Comparison of ENCODE assay signal across 9 mouse cellular contexts in the genomic region with DNA sequence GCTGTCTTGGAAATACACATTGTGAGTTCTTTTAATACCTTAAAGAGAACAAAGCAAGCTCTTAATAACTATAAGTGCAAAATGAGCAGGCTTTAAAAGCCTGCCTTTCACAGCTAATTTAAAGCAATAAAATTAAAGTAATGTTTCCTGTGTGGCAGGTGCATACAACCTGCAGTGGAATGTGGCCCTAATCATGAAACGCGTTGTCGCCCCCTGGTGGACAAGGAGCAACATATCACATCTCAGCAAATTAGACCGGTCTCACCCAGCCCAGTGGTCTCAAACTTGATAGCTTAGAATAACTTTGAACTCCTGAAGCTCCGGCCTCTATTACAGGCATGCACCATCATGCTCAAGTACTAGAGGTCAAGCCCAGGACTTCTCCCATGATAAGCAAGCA. TPM values are rescaled to one million over a fixed set of nuclear protein-coding genes. Genes with fewer than 3 reads are reported as not detected.
A peak's percentile ranks its signal among the peaks of the same experiment; 100 is the strongest.
DNase-seq lines count a peak whose midpoint lies in the region; ATAC-seq and TF ChIP-seq lines count a peak whose summit lies in the region.
"Had no signal": no experiment of that assay in that cellular context is flagged by ENCODE, and none has a peak within 500 bp of the region (broad histone marks: within the 10 kb centered on the region; RNA-seq: fewer than 3 reads in every experiment).

No protein-coding gene starts in this region.

- peaks cover 2% of the 10 kb centered on the region in 2 experiments; a peak in 1 of 4 replicates for H3K4me1 ChIP-seq in ES-E14 (ENCODE audit: control insufficient read depth in 2 of 2, insufficient read depth in 2 of 2, low read length in 2 of 2, poor library complexity in 1 of 2)
- H3K4me1 ChIP-seq in kidney, adult 2 months (ENCODE audit: control insufficient read depth, insufficient read depth, low read length), result no peaks in the 10 kb centered on the region; the same call in 1 of the 2 replicates
- H3K4me1 ChIP-seq in liver, postnatal 0 days (ENCODE audit: insufficient read depth), result no peaks in the 10 kb centered on the region

- WGBS in kidney, adult 2 months, result 5% methylated on average over 5 of the region's 5 CpGs
- 8% methylated on average over 5 of the region's 5 CpGs for WGBS in liver, postnatal 0 days (ENCODE audit: insufficient replicate concordance)

- DNase-seq in A20 (ENCODE audit: low read depth, low spot score), result peak; percentile 85
- DNase-seq in ES-E14 (ENCODE audit: low read depth, low spot score), result peak; percentile 79
- peak; percentile 75 to 89 for DNase-seq in cerebellum, adult 18-20 months
- peak; percentile 61 to 64 for DNase-seq in frontal cortex, postnatal 36 days (ENCODE audit: low spot score in 2 of 2)
- peak; percentile 80 for DNase-seq in kidney, adult 2 months
- DNase-seq in liver, postnatal 0 days, result peak; percentile 88
- peak; percentile 82 for DNase-seq in retina, postnatal 1 day
- DNase-seq in thymus, postnatal 25 days, result peak; percentile 89

- in situ Hi-C loops in ES-E14 (cut with MboI; ENCODE audit: low sequenced_read_pairs in 2 of 2, unreplicated experiment in 2 of 2), result loop anchor here in 1 of 2 experiments (5.0 kb wide), 1 partner anchor 77 kb away; no protein-coding TSS in a partner anchor

- TF ChIP-seq POLR2A in kidney, adult 2 months (IDR thresholded peaks at IDR 0.05; ENCODE audit: low read depth, low read length), result no peak

- H3K27me3 ChIP-seq in kidney, adult 2 months (replicated peaks; ENCODE audit: control insufficient read depth, insufficient read depth, low read length), result no peaks in the 10 kb centered on the region
- no peaks in the 10 kb centered on the region for H3K27me3 ChIP-seq in liver, postnatal 0 days (ENCODE audit: insufficient read depth, low read length)
- H3K27me3 ChIP-seq: heart, embryonic 15.5 days had no signal

- no peak overlapping the region for H3K4me2 ChIP-seq in liver, postnatal 0 days (ENCODE audit: low read depth, low read length)
- H3K4me2 ChIP-seq: heart, embryonic 15.5 days had no signal

- H3K27ac ChIP-seq in ES-E14 (ENCODE audit: insufficient read depth, low read depth, low read length, poor library complexity, severe bottlenecking), result no peak overlapping the region
- H3K27ac ChIP-seq in kidney, adult 2 months (ENCODE audit: insufficient read depth, low read depth, low read length), result no peak overlapping the region
- H3K27ac ChIP-seq in liver, postnatal 0 days (ENCODE audit: low read depth), result no peak overlapping the region
- H3K27ac ChIP-seq: heart, embryonic 15.5 days had no signal

- peak; percentile 93 for TF ChIP-seq CTCF in kidney, adult 2 months (conservative IDR thresholded peaks at IDR 0.05; ENCODE audit: insufficient read depth, insufficient read length, low read depth, low read length)
- peak; percentile 94 for TF ChIP-seq CTCF in liver, postnatal 0 days (IDR thresholded peaks at IDR 0.05; ENCODE audit: low read depth)

- no peak for TF ChIP-seq EP300 in liver, postnatal 0 days (IDR thresholded peaks at IDR 0.05; ENCODE audit: low read depth)

- no peak overlapping the region for H3K9ac ChIP-seq in ES-E14 (ENCODE audit: insufficient read depth, low read depth, low read length, poor library complexity, severe bottlenecking)
- H3K9ac ChIP-seq in liver, postnatal 0 days (replicated peaks), result no peak overlapping the region
- H3K9ac ChIP-seq: heart, embryonic 15.5 days had no signal

- H3K9me3 ChIP-seq in ES-E14 (ENCODE audit: control insufficient read depth, insufficient read depth, low read depth, low read length), result no peaks in the 10 kb centered on the region
- H3K9me3 ChIP-seq in liver, postnatal 0 days (ENCODE audit: low read length), result no peaks in the 10 kb centered on the region
- H3K9me3 ChIP-seq: heart, embryonic 15.5 days had no signal

- peak; percentile 54 for ATAC-seq in liver, postnatal 0 days

- H3K36me3 ChIP-seq in ES-E14 (ENCODE audit: control insufficient read depth, insufficient read depth, low read length, poor library complexity, severe bottlenecking), result no peaks in the 10 kb centered on the region
- no peaks in the 10 kb centered on the region for H3K36me3 ChIP-seq in kidney, adult 2 months (ENCODE audit: control insufficient read depth, insufficient read depth, low read length)
- no peaks in the 10 kb centered on the region for H3K36me3 ChIP-seq in liver, postnatal 0 days (replicated peaks; ENCODE audit: insufficient read depth, low read length)
- H3K36me3 ChIP-seq: heart, embryonic 15.5 days had no signal

- H3K4me3 ChIP-seq in ES-E14 (ENCODE audit: insufficient read depth in 1 of 2, low read depth in 1 of 2, low read length in 2 of 2, poor library complexity in 1 of 2, severe bottlenecking in 1 of 2), result no peak overlapping the region
- H3K4me3 ChIP-seq in kidney, adult 2 months (ENCODE audit: insufficient read depth, low read depth, low read length), result no peak overlapping the region
- no peak overlapping the region for H3K4me3 ChIP-seq in liver, postnatal 0 days (ENCODE audit: low read depth, low read length)
- H3K4me3 ChIP-seq: heart, embryonic 15.5 days had no signal

TF ChIP-seq in ES-E14, 5 proteins besides CTCF, POLR2A, EP300 and RAD21:
- TF ChIP-seq MAFK (IDR thresholded peaks at IDR 0.05; ENCODE audit: insufficient read depth, low read depth, low read length), result peak; percentile 50; the same call in 1 of the 2 replicates
- TF ChIP-seq HCFC1 (IDR thresholded peaks at IDR 0.05; ENCODE audit: borderline replicate concordance, insufficient read depth, low read length), result no peak
- TF ChIP-seq ZNF384 (IDR thresholded peaks at IDR 0.05; ENCODE audit: low read depth, low read length), result no peak
- TF ChIP-seq ZC3H11A (IDR thresholded peaks at IDR 0.05; ENCODE audit: borderline replicate concordance, low read depth, low read length), result peak; percentile 89; the same call in 1 of the 2 replicates
- TF ChIP-seq CHD2 (IDR thresholded peaks at IDR 0.05; ENCODE audit: low read depth, low read length), result no peak

RNA-seq across cellular contexts. Expression of gene Rad9b, which starts 9.8 kb away (rescaled TPM):
- total RNA-seq in ES-E14 (2012; rRNA removed), result 20.5 and 23.9 TPM in 2 replicates
- polyA plus RNA-seq in kidney, adult 2 months (2012; rRNA removed), result 4.2 and 4.5 TPM in 2 replicates
- polyA plus RNA-seq in liver, postnatal 0 days (2015; fragmentation: Nextera tagmentation; extraction: Ambion mirVana), result 2.7 and 3.0 TPM in 2 replicates

RNA-seq across cellular contexts. Expression of gene Vps29, which starts 9.9 kb away (rescaled TPM):
- 101 and 135 TPM in 2 replicates for total RNA-seq in ES-E14 (2012; rRNA removed)
- polyA plus RNA-seq in kidney, adult 2 months (2012; rRNA removed), result 111 and 133 TPM in 2 replicates
- 93.1 and 104 TPM in 2 replicates for polyA plus RNA-seq in liver, postnatal 0 days (2015; fragmentation: Nextera tagmentation; extraction: Ambion mirVana)

RNA-seq across cellular contexts. Expression of gene Gpn3, which starts 27.4 kb away (rescaled TPM):
- total RNA-seq in ES-E14 (2012; rRNA removed), result 101 and 105 TPM in 2 replicates
- polyA plus RNA-seq in kidney, adult 2 months (2012; rRNA removed), result 28.2 and 28.8 TPM in 2 replicates
- polyA plus RNA-seq in liver, postnatal 0 days (2015; fragmentation: Nextera tagmentation; extraction: Ambion mirVana), result 25.2 and 26.7 TPM in 2 replicates

RNA-seq across cellular contexts. Expression of gene Fam216a, which starts 27.9 kb away (rescaled TPM):
- 20.0 and 32.7 TPM in 2 replicates for total RNA-seq in ES-E14 (2012; rRNA removed)
- 20.7 and 20.8 TPM in 2 replicates for polyA plus RNA-seq in kidney, adult 2 months (2012; rRNA removed)
- 9.8 and 10.3 TPM in 2 replicates for polyA plus RNA-seq in liver, postnatal 0 days (2015; fragmentation: Nextera tagmentation; extraction: Ambion mirVana)

RNA-seq across cellular contexts. Expression of gene Arpc3, which starts 47.4 kb away (rescaled TPM):
- total RNA-seq in ES-E14 (2012; rRNA removed), result 135 and 165 TPM in 2 replicates
- 141 and 195 TPM in 2 replicates for polyA plus RNA-seq in kidney, adult 2 months (2012; rRNA removed)
- polyA plus RNA-seq in liver, postnatal 0 days (2015; fragmentation: Nextera tagmentation; extraction: Ambion mirVana), result 79.7 and 86.6 TPM in 2 replicates
